25 mouse cellular contexts compared by ENCODE assay signal in the genomic region with DNA sequence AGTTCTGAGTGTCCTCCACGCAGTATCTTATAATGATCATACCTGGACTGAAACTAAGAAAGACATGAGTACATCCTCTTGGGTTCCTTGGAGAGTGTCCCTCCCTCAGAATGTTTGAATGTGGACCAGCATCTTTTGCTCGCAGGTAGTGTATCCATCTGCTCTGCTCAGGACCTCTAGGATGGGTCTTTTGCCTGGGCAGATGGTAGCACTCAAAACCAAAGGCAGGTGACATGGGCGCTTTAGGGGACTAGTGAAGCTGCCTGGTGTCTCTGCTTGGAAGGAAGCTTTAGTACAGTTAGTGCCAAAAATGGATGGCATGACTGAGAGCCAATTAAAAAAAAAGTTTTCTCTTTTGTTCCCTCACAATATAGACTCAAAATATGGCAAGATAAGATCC.
DNase-seq lines count a peak whose midpoint lies in the region; ATAC-seq lines count a peak whose summit lies in the region.
"Had no signal": no experiment of that assay in that cellular context is flagged by ENCODE, and none has a peak within 500 bp of the region (broad histone marks: within the 10 kb centered on the region; RNA-seq: fewer than 3 reads in every experiment).

No protein-coding gene starts in this region.

- no peaks in the 10 kb centered on the region for H3K9me3 ChIP-seq in hindbrain, embryonic 10.5 days
- H3K9me3 ChIP-seq: G1E; heart, embryonic 10.5 days; heart, embryonic 13.5 days; hindbrain, embryonic 13.5 days; intestine, embryonic 15.5 days had no signal

- ATAC-seq in megakaryocyte, adult 5-6 weeks (ENCODE audit: poor library complexity, severe bottlenecking) = no peak
- ATAC-seq: forebrain, embryonic 14.5 days; hindbrain, embryonic 16.5 days; intestine, embryonic 15.5 days; Patski had no signal

- H3K4me3 ChIP-seq in hindbrain, embryonic 10.5 days = no peak overlapping the region
- H3K4me3 ChIP-seq: heart, adult 2 months; heart, embryonic 10.5 days; heart, embryonic 13.5 days; hindbrain, embryonic 13.5 days; intestine, embryonic 15.5 days had no signal

- WGBS in hindbrain, embryonic 10.5 days = 91% methylated on average over 3 of the region's 3 CpGs

- H3K36me3 ChIP-seq in hindbrain, embryonic 10.5 days = no peaks in the 10 kb centered on the region
- H3K36me3 ChIP-seq: G1E; heart, embryonic 10.5 days; heart, embryonic 13.5 days; hindbrain, embryonic 13.5 days; intestine, embryonic 15.5 days had no signal

- peak; percentile 79 for DNase-seq in heart, adult 11 months
- no peak for DNase-seq in heart, postnatal 36 days
- DNase-seq in cerebellum, adult 18-20 months = peak; percentile 45 to 67
- peak; percentile 72 for DNase-seq in cerebellum, adult 9-10 months
- peak; percentile 26 to 29 for DNase-seq in cerebellum, postnatal 36 days
- no peak for DNase-seq in hindbrain, embryonic 10.5 days (ENCODE audit: low spot score)
- no peak for DNase-seq in urinary bladder, adult 2 months (ENCODE audit: low spot score)
- DNase-seq: adrenal gland, postnatal 10 days; adrenal gland, postnatal 36 days; B cell, adult 2 months; gastrocnemius, postnatal 25 days; heart, adult 2 months; heart, postnatal 14 days; kidney, adult 11 months; kidney, adult 8-10 months had no signal

- intact Hi-C loops in heart, postnatal 36 days (cut with DNase I) = no loop called here

- no peaks in the 10 kb centered on the region for H3K27me3 ChIP-seq in hindbrain, embryonic 10.5 days (ENCODE audit: insufficient read depth, poor library complexity, severe bottlenecking)
- H3K27me3 ChIP-seq: CH12.LX; heart, embryonic 13.5 days; hindbrain, embryonic 13.5 days; intestine, embryonic 15.5 days; Patski had no signal

- H3K4me1 ChIP-seq in hindbrain, embryonic 10.5 days (replicated peaks) = peaks cover 31% of the 10 kb centered on the region

- H3K27ac ChIP-seq in hindbrain, embryonic 10.5 days = no peak overlapping the region
- H3K27ac ChIP-seq: heart, adult 2 months; heart, embryonic 10.5 days; heart, embryonic 13.5 days; hindbrain, embryonic 13.5 days; intestine, embryonic 15.5 days had no signal

Comparison
In these comparisons a context has a peak if more than half of its experiments do, and no peak if none do; other contexts are left out.
1. DNase-seq: peak in heart, adult 11 months (single experiment), cerebellum, adult 18-20 months (2 of 2), cerebellum, adult 9-10 months (single experiment) and cerebellum, postnatal 36 days (2 of 2); none in heart, postnatal 36 days (0 of 2), hindbrain, embryonic 10.5 days (single experiment) and urinary bladder, adult 2 months (single experiment).